Mouse (Mus musculus) cerebellum, postnatal 14 days (tissue): ENCODE results near the gene Cacnb1.

Source experiments
- DNase-seq, 2 experiments: peaks; one replicate each; pipeline ENCODE4 v3.0.0; 2021; ENCODE audit warnings: mixed read lengths in 2 of 2

Cacnb1 gene

GRCm38 (mm10) chr11:98022555-98023371 is at the start of gene Cacnb1:
Gene Cacnb1 (minus strand): TSS chr11:98023034.
- peak; percentile 81 to 83 for DNase-seq

GRCm38 (mm10) chr11:98067255-98067654 is 44.4 kb upstream of the Cacnb1 start:
- DNase-seq = no peak

GRCm38 (mm10) chr11:98066201-98066600 is 43.4 kb upstream of the Cacnb1 start:
- no peak for DNase-seq

GRCm38 (mm10) chr11:98061904-98062562 is 39.2 kb upstream of the Cacnb1 start:
- DNase-seq = peak; percentile 80 to 89

GRCm38 (mm10) chr11:98061441-98061840 is 38.6 kb upstream of the Cacnb1 start:
- no peak for DNase-seq

GRCm38 (mm10) chr11:98060104-98060692 is 37.4 kb upstream of the Cacnb1 start:
- DNase-seq = no peak

GRCm38 (mm10) chr11:98059662-98060061 is 36.8 kb upstream of the Cacnb1 start:
- DNase-seq = no peak

GRCm38 (mm10) chr11:98057998-98058397 is 35.2 kb upstream of the Cacnb1 start:
- DNase-seq = peak in 1 of 2 experiments; percentile 61

GRCm38 (mm10) chr11:98057466-98057865 is 34.6 kb upstream of the Cacnb1 start:
- no peak for DNase-seq

- peak; percentile 73 to 75 for DNase-seq
These were observed 30.4 kb upstream of the Cacnb1 start, which contains the start of gene Stac2 for GRCm38 (mm10) chr11:98052989-98053834. Gene Stac2 (minus strand): TSS chr11:98053462.

- peak in 1 of 2 experiments; percentile 33 for DNase-seq
These were observed 29.5 kb upstream of the Cacnb1 start for GRCm38 (mm10) chr11:98052129-98052988.

- DNase-seq = no peak
These were observed 28.8 kb upstream of the Cacnb1 start for GRCm38 (mm10) chr11:98051611-98052128.

GRCm38 (mm10) chr11:98050940-98051339 is 28.1 kb upstream of the Cacnb1 start:
- DNase-seq = no peak

- no peak for DNase-seq
These were observed 27.6 kb upstream of the Cacnb1 start for GRCm38 (mm10) chr11:98050520-98050815.

GRCm38 (mm10) chr11:98049672-98050519 is 27.1 kb upstream of the Cacnb1 start:
- no peak for DNase-seq

- peak; percentile 90 to 91 for DNase-seq
These were observed 24.9 kb upstream of the Cacnb1 start for GRCm38 (mm10) chr11:98047745-98048144.

GRCm38 (mm10) chr11:98046466-98046865 is 23.6 kb upstream of the Cacnb1 start:
- no peak for DNase-seq

GRCm38 (mm10) chr11:98045596-98045995 is 22.8 kb upstream of the Cacnb1 start:
- peak in 1 of 2 experiments; percentile 48 for DNase-seq

GRCm38 (mm10) chr11:98044074-98044473 is 21.2 kb upstream of the Cacnb1 start:
- peak; percentile 56 to 62 for DNase-seq

- DNase-seq = peak in 1 of 2 experiments; percentile 34
These were observed 19.9 kb upstream of the Cacnb1 start for GRCm38 (mm10) chr11:98042741-98043140.

- no peak for DNase-seq
These were observed 18.1 kb upstream of the Cacnb1 start for GRCm38 (mm10) chr11:98040975-98041374.
